Mouse (Mus musculus): ENCODE results near the gene Mvb12a.

Mvb12a gene

DNA sequence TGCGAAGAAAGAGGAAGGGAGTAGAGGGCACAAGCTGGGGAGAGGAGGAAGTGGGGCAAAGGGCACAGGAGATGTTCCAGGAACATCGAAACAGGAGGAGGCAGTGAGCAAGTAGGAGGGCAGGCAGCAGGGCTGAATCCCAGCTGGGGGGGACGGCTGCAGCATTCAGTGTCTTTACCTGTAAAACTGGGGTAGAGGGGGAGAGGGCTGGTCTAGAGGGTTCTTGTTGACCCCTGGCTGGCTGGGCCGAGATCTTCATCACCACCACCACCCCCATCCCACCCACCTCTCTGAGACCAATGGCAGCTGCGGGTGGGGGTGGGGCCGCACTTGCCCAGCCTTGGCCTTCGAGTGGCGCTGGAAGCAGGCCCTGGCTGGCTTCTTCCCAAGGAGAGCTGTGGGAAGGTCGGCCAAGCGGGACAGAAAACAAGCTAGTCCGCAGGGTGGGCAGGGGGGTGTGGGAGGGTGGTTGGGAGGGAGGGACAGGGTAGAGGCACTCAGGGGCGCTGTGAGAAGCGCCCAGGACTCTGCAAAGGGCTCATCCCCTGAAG, 25.7 kb downstream of the Mvb12a start, which contains the start of gene Slc27a1:
Slc27a1 (plus strand) TSS at position 496 of the 551 bp plus-strand sequence.
- ChIA-PET POLR2A (interaction anchor here (0.5 to 4.7 kb wide), 63 partner anchors 9 to 1648 kb away, joined by 3 to 104 read pairs (median 6); partner anchors contain the start of genes Colgalt1 (in 3 of the 4), Pgls (in 3 of the 4), Jak3 (in 2 of the 4) and Klf2 (in 2 of the 4)), CTCF (interaction anchor here (0.5 to 3.7 kb wide), 27 partner anchors 8 to 606 kb away, joined by 3 to 40 read pairs (median 4); partner anchors contain the start of genes Tmem221 (in 2 of the 4), Colgalt1 (in 1 of the 4), Dda1 (in 1 of the 4) and Mvb12a (in 1 of the 4))

DNA sequence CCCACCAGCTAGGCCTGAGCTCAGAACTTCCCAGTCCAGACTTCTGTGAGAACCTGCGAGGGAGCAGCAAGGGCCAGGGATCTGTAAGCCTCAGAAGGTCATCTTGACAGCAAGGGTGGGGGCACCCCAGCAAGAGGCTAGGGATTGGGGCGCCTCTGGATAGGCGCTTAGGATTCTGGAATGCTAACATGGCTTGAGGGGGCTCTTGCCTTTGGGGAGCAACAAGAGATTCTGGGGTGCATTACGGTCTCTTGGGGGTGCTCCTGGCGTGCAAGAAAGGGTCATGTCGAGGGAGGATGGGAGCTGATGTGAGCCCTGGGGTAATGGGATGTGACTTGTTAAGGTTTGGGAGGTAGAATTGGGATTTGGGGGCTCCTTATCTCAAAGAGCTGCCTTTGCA, 26.2 kb downstream of the Mvb12a start:
- ChIA-PET POLR2A (interaction anchor here (0.6 to 4.7 kb wide), 99 partner anchors 8 to 1648 kb away, joined by 3 to 104 read pairs (median 5); partner anchors contain the start of genes Colgalt1 (in 3 of the 4), Pgls (in 3 of the 4), Tmem221 (in 3 of the 4) and Jak3 (in 2 of the 4)), CTCF (interaction anchor here in 3 of 4 experiments (0.6 to 3.7 kb wide), 31 partner anchors 7 to 1011 kb away, joined by 3 to 40 read pairs (median 5); partner anchors contain the start of genes Tmem221 (in 2 of the 3), Colgalt1 (in 1 of the 3), Dda1 (in 1 of the 3) and Mvb12a (in 1 of the 3))

DNA sequence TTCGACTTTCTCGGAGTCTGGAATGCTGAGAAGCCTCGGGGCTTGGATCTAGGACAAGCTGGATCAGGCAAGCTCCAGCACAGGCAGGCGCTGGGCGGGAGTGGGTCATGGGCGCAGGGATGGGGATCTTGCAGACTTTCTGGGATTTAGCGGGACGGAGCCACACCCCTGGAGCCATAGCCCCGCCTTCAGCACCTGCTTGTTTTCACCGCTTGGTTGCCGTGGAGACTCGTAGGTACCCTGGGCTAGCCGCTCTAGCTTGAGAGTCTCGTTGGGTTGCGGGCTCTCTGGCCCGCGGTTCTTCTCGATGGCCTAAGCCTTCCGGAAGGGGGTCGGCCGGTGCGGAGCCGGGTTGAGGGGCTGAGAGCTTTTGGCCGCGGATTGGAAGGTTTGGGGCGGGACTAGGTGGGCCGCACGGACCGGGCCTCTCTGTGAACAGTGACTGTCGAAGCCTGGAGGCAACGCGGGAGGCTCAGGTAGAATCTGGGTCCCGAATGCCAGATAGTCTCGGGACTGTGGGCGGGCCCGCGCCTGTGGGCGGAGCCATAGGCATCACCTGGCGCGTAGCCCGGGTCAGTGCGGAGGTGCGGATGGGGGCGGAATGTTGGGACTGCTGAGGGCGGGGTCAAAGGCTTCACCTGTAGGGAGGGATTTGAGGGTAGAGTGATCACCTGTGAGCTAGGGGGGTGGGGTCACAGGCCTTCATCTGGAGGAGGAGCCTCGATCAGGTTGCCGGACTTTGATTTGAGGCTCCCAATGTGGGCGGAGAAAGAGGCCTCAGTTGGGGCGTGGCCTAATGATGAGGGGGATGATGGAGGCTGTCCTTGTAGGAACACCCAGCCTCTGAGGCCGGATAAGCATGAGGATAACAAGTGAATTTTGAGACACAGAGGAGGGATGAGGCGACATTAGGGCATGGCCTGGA, 26.9 kb downstream of the Mvb12a start:
- POLR2A ChIA-PET = interaction anchor here (0.6 to 4.7 kb wide), 150 partner anchors 7 to 1032 kb away, joined by 3 to 104 read pairs (median 4); partner anchors contain the start of genes Tmem221 (in 4 of the 4), Colgalt1 (in 3 of the 4), Klf2 (in 3 of the 4) and Mvb12a (in 3 of the 4)

DNA sequence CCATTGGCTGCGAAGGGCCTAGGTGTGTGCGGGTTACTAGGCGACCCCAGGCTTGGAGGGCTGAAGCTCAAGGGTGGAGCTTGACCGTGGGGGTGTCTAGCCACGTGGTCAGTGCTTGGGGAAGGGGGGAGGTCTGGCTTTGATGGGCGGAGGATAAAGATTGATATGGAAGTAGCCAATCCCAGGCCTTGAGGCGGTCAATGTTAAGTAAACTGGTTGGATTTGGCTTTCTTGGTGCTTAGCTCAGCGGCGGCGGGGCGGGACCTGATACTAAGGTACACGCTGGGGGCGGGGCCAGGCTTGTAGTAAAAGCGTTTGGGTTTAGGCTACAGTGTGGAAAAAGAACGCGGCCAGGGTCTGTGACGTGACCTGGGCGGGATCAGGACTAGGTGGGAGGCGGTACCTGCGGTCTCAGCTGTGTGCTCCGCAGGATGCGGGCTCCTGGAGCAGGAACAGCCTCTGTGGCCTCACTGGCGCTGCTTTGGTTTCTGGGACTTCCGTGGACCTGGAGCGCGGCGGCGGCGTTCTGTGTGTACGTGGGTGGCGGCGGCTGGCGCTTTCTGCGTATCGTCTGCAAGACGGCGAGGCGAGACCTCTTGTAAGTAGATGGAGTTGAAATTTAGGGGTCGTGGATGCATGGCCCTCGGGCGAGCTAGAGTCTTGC, 27.7 kb downstream of the Mvb12a start:
- ChIA-PET CTCF (interaction anchor here (0.5 to 3.7 kb wide), 36 partner anchors 9 to 1012 kb away, joined by 3 to 40 read pairs (median 5); partner anchors contain the start of genes Tmem221 (in 2 of the 4), Ap1m1 (in 1 of the 4), Bst2 (in 1 of the 4) and Colgalt1 (in 1 of the 4)), POLR2A (interaction anchor here (0.6 to 4.7 kb wide), 117 partner anchors 8 to 1031 kb away, joined by 3 to 104 read pairs (median 5); partner anchors contain the start of genes Colgalt1 (in 3 of the 4), Mvb12a (in 3 of the 4), Pgls (in 3 of the 4) and Tmem221 (in 3 of the 4))

More for the DNA sequence above, 26.9 kb downstream of the Mvb12a start:
- CTCF ChIA-PET = interaction anchor here (0.5 to 3.7 kb wide), 47 partner anchors 7 to 1011 kb away, joined by 3 to 40 read pairs (median 5); partner anchors contain the start of genes Tmem221 (in 3 of the 4), Ap1m1 (in 1 of the 4), Bst2 (in 1 of the 4) and Colgalt1 (in 1 of the 4)

DNA sequence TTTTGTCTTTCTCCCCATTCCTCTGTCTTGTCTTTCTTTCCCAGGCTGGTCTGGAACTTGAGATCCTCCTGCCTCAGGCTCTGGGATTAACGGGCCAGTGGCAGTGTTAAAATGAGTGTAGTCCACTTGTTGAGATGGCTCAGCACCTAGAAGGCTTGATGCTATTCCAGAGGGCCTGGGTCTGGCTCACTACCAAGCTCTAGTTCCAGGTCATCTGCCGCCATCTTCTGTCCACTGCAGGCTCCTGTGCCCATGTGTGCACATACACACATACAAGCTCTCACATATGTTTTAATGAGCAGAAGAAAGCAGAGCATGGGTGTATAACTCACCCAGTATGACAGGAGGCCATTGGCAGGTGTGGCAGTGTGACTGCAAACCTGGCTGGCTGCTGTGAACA, 29.4 kb downstream of the Mvb12a start:
- POLR2A ChIA-PET = interaction anchor here in 2 of 4 experiments (3.1 to 4.7 kb wide), 3 partner anchors 8 to 57 kb away, joined by 18 to 73 read pairs (median 36); no protein-coding TSS in a partner anchor
- CTCF ChIA-PET = interaction anchor here in 1 of 4 experiments (1.0 kb wide), 1 partner anchor 15 kb away, joined by 4 read pairs; no protein-coding TSS in a partner anchor

DNA sequence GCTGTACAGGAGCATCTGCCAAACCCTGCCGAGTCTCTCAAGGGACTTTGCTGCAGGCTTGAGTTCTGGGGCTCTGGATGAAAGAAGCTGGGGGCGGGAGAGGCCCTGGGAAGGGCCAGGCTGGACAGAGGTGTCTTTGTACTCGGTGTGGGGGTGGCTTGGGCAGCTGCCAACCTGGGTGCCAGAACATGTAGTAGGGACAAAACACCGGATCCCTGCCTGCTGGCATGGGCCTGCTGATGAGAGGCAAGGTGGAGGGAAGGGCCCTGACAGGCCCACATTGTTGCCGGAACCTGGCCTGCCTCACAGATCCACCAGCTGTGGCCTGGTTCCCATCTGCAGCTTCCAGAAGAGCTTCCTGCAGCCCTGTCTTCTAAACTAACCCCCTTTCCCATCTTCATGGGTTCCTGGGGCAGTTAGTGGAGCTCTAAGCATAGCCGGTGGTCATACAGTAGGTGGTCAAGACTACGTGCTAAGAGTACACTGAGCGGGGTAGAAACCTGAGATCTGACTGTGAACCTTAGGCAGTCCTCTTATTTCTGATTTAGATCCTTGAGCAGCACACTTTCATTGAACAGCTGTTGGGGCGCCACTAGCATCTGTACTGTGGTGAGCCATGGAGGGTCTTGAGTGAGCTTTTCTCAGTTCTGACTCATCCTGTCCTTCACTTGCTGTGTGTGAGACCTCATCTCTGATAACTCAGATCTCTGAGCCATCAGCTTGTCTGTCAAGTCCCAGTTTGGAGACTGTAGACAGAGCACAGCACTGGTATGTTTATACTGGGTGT, 30.3 kb downstream of the Mvb12a start:
- ChIA-PET POLR2A (interaction anchor here in 3 of 4 experiments (0.6 to 2.5 kb wide), 9 partner anchors 11 to 919 kb away, joined by 3 to 10 read pairs (median 4); partner anchors contain the start of genes Pgls (in 2 of the 3), Colgalt1 (in 1 of the 3) and Tmem221 (in 1 of the 3)), CTCF (interaction anchor here in 3 of 4 experiments (0.5 to 1.6 kb wide), 7 partner anchors 10 to 132 kb away, joined by 3 to 9 read pairs (median 4); no protein-coding TSS in a partner anchor)

DNA sequence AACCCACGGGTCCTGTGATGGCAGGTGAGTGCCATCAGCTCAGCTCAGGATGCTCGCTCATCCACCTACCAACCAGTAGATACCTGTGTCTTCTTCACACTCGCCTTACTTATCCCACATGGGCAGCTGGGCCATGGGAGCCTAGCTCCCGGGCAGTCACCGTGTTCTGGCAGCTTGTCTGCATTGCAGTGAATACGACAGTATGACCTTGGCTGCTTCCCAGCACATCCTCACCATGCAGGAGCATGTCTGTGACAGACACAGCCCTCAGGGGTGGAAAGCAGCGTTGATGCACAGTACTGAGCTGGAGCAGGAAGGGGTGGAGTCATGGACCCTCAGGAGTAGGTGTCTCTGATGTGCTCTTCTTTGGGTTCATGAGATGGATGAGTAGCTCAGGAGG, 31.7 kb downstream of the Mvb12a start:
- CTCF ChIA-PET = interaction anchor here in 3 of 4 experiments (0.6 to 1.6 kb wide), 5 partner anchors 12 to 113 kb away, joined by 3 to 5 read pairs (median 4); partner anchors contain the start of gene Colgalt1 (in 1 of the 3)
- POLR2A ChIA-PET = interaction anchor here in 3 of 4 experiments (0.5 to 2.5 kb wide), 11 partner anchors 10 to 397 kb away, joined by 3 to 10 read pairs (median 4); partner anchors contain the start of genes Colgalt1 (in 1 of the 3), Pgls (in 1 of the 3) and Tmem221 (in 1 of the 3)

DNA sequence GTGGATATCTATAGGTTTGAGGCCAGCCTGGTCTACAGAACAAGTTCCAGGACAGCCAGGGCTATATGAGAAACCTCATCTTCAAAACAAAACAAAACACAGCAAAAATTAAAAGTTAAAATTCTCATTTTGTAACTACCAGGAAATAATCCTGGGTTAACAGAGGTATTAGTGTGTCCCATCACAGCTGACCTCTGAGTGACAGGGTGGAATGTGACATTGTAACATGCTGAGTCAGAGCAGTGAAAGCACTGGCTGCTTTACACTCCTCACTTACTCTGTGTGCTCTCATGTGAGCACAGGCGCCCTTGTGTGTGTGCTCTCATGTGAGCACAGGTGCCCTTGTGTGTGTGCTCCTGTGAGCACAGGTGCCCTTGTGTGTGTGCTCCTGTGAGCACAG, 32.3 kb downstream of the Mvb12a start:
- POLR2A ChIA-PET = interaction anchor here in 3 of 4 experiments (0.5 to 2.5 kb wide), 7 partner anchors 9 to 397 kb away, joined by 3 to 10 read pairs (median 4); partner anchors contain the start of genes Pgls (in 1 of the 3) and Tmem221 (in 1 of the 3)
- CTCF ChIA-PET = interaction anchor here in 2 of 4 experiments (0.6 to 1.3 kb wide), 4 partner anchors 13 to 113 kb away, joined by 3 to 5 read pairs (median 4); partner anchors contain the start of gene Colgalt1 (in 1 of the 2)

DNA sequence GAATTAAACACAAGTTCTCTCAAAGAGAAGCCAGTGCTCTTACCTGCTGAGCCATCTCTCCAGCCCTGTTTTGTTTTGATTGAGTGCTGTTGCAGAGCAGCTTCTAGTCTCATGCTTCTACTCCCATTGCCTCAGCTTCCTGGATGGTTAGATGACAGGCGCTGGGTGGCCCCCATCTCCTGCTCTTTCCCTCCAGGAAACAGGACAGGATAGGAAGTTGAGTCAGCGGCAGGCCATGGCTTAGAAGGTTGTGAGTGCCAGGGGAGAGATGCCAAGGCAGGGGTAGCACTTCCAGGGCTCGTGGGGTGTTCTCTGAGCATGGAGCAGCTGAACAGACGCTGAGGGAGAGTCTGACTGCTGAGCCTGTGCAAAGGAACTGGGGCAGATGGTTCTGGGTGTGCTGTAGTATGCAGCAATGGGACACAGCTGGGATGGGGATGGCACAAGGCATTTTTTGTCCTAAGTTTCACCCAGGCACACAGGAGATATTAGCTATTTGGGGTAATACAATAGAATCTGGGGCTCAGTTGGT, 35.2 kb downstream of the Mvb12a start:
- CTCF ChIA-PET = interaction anchor here (0.7 to 1.5 kb wide), 6 partner anchors 10 to 1057 kb away, joined by 3 to 6 read pairs (median 3); partner anchors contain the start of genes Slc27a1 (in 1 of the 4) and Tmem221 (in 1 of the 4)

DNA sequence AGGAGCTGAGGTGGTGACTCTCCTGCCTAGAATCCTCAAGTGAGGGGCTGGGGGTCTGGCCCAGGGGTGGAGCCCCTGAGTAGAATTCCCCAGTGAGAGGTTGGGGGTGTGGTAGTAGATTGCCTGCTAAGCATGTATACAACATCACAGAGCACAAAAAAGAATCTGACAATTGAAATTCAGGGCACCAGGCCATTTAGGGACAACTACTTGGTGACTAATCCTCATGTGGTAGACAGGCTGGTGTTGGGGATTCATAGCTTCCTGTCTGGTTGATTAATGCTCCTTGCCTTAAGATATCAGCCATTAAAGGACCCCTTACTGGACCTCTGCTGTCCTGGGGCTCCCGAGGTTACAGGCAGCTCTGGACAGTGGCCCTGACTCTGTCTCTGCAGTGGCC, 36.3 kb downstream of the Mvb12a start:
- CTCF ChIA-PET = interaction anchor here (0.8 to 4.2 kb wide), 11 partner anchors 9 to 82 kb away, joined by 3 to 40 read pairs (median 6); partner anchors contain the start of genes Pgls (in 1 of the 4) and Slc27a1 (in 1 of the 4)
- POLR2A ChIA-PET = interaction anchor here in 2 of 4 experiments (0.7 to 5.8 kb wide), 16 partner anchors 9 to 739 kb away, joined by 3 to 78 read pairs (median 6); partner anchors contain the start of genes Colgalt1 (in 2 of the 2), Pgls (in 2 of the 2), Slc27a1 (in 2 of the 2) and Ankle1 (in 1 of the 2)

More for the DNA sequence above, 35.2 kb downstream of the Mvb12a start:
- POLR2A ChIA-PET = interaction anchor here in 2 of 4 experiments (0.8 to 5.8 kb wide), 13 partner anchors 8 to 65 kb away, joined by 3 to 78 read pairs (median 5); partner anchors contain the start of genes Colgalt1 (in 2 of the 2), Pgls (in 2 of the 2), Slc27a1 (in 2 of the 2) and Tmem221 (in 1 of the 2)

DNA sequence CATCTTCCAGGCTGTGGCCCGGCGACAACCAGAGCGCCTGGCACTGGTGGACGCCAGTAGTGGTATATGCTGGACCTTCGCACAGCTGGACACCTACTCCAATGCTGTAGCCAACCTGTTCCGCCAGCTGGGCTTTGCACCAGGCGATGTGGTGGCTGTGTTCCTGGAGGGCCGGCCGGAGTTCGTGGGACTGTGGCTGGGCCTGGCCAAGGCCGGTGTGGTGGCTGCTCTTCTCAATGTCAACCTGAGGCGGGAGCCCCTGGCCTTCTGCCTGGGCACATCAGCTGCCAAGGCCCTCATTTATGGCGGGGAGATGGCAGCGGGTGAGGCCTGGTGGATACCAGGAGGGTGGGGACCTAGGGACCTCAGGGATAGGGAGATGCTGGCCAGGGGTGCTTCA, 36.8 kb downstream of the Mvb12a start:
- POLR2A ChIA-PET = interaction anchor here in 3 of 4 experiments (0.5 to 5.8 kb wide), 29 partner anchors 8 to 740 kb away, joined by 3 to 78 read pairs (median 5); partner anchors contain the start of genes Pgls (in 3 of the 3), Colgalt1 (in 2 of the 3), Slc27a1 (in 2 of the 3) and Ankle1 (in 1 of the 3)
- CTCF ChIA-PET = interaction anchor here (0.8 to 4.2 kb wide), 21 partner anchors 9 to 114 kb away, joined by 3 to 40 read pairs (median 4); partner anchors contain the start of genes Tmem221 (in 2 of the 4), Colgalt1 (in 1 of the 4), Mrpl34 (in 1 of the 4) and Pgls (in 1 of the 4)

DNA sequence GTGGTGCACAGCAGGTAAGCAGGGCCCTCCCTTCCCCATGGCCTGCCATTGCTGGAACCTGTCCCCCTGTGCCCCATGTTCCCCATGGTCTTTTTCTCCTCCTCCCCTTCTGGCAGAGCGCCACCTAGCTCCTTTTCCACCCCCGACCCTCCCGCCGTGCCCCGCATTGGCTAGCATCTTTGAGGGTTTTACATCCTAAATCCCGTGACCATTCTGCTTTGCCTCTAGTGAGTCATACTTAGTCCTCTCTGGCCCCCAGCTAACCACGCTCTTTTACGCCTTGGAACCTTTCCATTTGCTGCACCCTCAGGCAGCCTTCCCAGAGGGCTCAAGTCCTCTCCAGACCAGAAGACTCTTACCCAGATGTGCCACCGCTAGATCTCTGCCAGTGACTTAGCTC, 37.5 kb downstream of the Mvb12a start:
- CTCF ChIA-PET = interaction anchor here (0.6 to 4.2 kb wide), 22 partner anchors 10 to 115 kb away, joined by 3 to 40 read pairs (median 4); partner anchors contain the start of genes Tmem221 (in 2 of the 4), Colgalt1 (in 1 of the 4), Mrpl34 (in 1 of the 4) and Pgls (in 1 of the 4)
- POLR2A ChIA-PET = interaction anchor here in 3 of 4 experiments (0.5 to 5.8 kb wide), 27 partner anchors 9 to 738 kb away, joined by 3 to 78 read pairs (median 5); partner anchors contain the start of genes Pgls (in 3 of the 3), Slc27a1 (in 2 of the 3), Colgalt1 (in 1 of the 3) and Fcho1 (in 1 of the 3)

DNA sequence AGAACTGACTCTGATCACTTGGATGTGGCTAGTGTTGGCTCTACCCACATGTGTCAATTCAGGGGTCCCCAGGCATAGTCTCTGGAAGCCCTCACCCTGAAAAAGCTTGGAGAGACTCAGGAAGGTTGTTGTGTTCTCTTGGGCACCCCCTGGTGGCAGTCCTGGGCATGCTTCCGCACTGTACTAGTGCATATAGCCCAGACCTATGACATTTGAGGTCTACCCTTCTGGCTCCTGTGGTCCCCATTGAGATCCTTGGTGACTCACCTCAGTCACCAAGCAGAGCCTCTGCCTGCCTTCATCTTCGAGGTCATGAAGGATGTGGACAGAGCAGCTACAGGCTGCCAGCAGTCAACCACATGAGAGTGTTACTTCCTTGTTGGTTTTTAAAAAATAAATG, 44.2 kb downstream of the Mvb12a start:
- ChIA-PET POLR2A (interaction anchor here in 3 of 4 experiments (0.8 to 4.0 kb wide), 10 partner anchors 8 to 43 kb away, joined by 3 to 20 read pairs (median 5); partner anchors contain the start of genes Colgalt1 (in 1 of the 3), Slc27a1 (in 1 of the 3) and Tmem221 (in 1 of the 3)), CTCF (interaction anchor here (0.6 to 2.0 kb wide), 15 partner anchors 9 to 742 kb away, joined by 3 to 12 read pairs (median 4); partner anchors contain the start of genes Slc27a1 (in 2 of the 4) and Tmem221 (in 1 of the 4))

DNA sequence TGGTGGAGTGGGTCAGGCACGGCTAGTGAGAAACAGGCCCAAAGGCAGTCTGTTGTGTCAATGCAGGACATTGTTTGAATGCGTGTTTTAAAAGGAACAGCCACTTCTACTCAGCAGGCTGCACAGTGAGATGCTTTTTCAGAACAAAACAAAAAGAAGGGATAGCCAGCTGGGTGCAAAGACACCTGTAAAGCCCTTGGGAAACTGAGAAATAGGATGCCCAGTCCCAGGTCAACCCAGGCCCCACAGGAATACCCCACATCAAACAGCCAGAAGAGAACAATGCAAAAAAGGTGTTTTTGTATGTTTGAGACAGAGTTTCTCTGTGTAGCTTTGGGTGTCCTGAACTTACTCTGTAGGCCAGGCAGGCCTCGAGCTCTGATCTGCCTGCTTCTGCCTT, 46.0 kb downstream of the Mvb12a start:
- ChIA-PET POLR2A (interaction anchor here in 2 of 4 experiments (0.8 to 4.0 kb wide), 9 partner anchors 8 to 41 kb away, joined by 3 to 20 read pairs (median 6); partner anchors contain the start of gene Slc27a1 (in 1 of the 2)), CTCF (interaction anchor here in 3 of 4 experiments (1.0 to 2.3 kb wide), 4 partner anchors 14 to 30 kb away, joined by 3 to 7 read pairs (median 4); no protein-coding TSS in a partner anchor)
